Mouse (Mus musculus): ENCODE data around the gene Ldb3. TPM values are rescaled to one million over a fixed set of nuclear protein-coding genes. Genes with fewer than 3 reads are reported as not detected.

The Ldb3 gene
- polyA plus RNA-seq, 1 experiment from 2014 or later = 6.0 TPM

DNA sequence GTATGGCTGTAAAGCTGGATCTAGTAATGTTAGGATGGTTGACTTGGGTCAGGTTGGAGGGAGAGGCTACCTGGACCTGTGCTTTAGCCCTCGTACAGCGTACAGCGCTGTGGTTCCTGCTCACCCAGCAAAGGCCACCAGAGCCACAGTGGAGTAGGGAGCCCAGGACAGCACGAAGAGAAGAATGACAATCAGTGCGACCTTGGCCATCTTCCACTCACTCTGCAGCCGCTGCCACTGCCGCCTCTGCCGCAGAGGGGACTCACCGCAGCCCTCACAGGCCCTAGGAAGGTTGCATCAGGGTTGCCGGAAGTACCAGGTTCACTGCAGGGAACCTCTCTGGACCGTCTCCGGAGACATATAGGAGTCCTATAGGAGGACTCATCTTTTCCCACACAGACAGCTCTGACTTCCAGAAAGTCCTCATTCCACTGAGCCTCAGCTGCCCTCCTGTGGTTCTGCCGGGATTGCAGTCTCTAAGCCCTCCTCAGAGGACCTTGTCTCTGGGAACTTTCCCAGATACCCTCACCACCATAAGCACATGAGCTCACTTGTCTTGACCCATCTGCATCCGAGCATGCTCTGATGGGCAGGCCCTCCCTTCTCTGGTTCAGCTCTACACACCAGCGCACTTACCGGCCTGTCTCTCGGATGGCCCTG is 7.2 kb upstream of the Ldb3 start:
- H3K9me3 ChIP-seq (replicated peaks; ENCODE audit: control insufficient read depth, low read length) = no peaks in the 10 kb centered on the region
- ATAC-seq (ENCODE audit: low read depth) = no peak
- no peak overlapping the region for H3K27ac ChIP-seq (ENCODE audit: low read length)
- H3K9ac ChIP-seq (ENCODE audit: low read depth, low read length) = no peak overlapping the region
- H3K4me2 ChIP-seq (ENCODE audit: low read depth, low read length) = no peak overlapping the region
- H3K36me3 ChIP-seq (ENCODE audit: control insufficient read depth, insufficient read depth) = no peaks in the 10 kb centered on the region
- 70% methylated on average over 17 of the region's 17 CpGs for WGBS (ENCODE audit: insufficient replicate concordance)
- H3K4me1 ChIP-seq (ENCODE audit: control insufficient read depth, low read depth, low read length) = no peaks in the 10 kb centered on the region
- H3K27me3 ChIP-seq (ENCODE audit: control insufficient read depth, insufficient read depth, low read depth, low read length) = no peaks in the 10 kb centered on the region
- H3K4me3 ChIP-seq (ENCODE audit: low read depth, low read length) = no peak overlapping the region

DNA sequence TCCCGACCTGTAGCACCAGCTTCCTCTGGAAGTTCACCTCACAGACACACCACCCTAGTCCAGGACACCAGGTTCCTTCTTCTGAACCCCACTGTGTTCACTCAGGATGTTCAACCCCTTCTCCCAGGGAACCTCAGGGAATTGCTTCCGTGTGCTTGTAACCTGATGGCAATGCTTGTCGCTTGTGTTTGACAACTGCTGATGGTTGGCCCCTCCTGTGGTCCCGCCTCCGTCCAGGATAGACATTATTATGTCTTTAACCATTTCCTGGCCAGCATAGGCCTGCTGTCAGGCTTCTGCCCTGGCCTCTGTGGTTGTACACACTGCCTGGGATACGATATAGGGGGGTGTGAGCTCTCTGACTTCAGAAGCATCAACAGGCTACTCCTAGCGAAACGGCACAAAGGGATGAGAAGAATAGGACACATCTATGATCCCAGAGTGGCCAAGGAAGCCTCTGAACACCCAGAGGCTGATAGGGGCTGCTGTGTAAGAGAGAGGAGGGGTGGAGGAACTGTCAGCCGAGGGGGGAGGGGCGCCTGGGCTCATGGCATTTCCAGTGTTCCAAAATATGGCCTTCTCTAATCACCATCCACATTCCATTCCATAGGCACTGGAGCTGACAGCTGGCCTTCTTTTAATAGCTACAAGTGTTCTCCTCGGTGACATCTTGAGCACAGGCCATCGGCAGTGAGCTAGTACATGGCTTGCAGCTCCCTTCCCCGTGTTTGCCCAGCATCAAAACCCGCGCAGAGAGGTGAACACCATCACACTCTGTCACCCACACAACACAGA is 3.5 kb upstream of the Ldb3 start:
- H3K27ac ChIP-seq (ENCODE audit: low read length) = no peak overlapping the region
- no peak overlapping the region for H3K4me2 ChIP-seq (ENCODE audit: low read depth, low read length)
- no peaks in the 10 kb centered on the region for H3K4me1 ChIP-seq (ENCODE audit: control insufficient read depth, low read depth, low read length)
- no peak overlapping the region for H3K9ac ChIP-seq (ENCODE audit: low read depth, low read length)
- no peaks in the 10 kb centered on the region for H3K36me3 ChIP-seq (ENCODE audit: control insufficient read depth, insufficient read depth)
- 59% methylated on average over 15 of the region's 15 CpGs for WGBS (ENCODE audit: insufficient replicate concordance)
- H3K27me3 ChIP-seq (ENCODE audit: control insufficient read depth, insufficient read depth, low read depth, low read length) = no peaks in the 10 kb centered on the region
- ATAC-seq (ENCODE audit: low read depth) = no peak
- H3K4me3 ChIP-seq (ENCODE audit: low read depth, low read length) = no peak overlapping the region
- no peaks in the 10 kb centered on the region for H3K9me3 ChIP-seq (replicated peaks; ENCODE audit: control insufficient read depth, low read length)

DNA sequence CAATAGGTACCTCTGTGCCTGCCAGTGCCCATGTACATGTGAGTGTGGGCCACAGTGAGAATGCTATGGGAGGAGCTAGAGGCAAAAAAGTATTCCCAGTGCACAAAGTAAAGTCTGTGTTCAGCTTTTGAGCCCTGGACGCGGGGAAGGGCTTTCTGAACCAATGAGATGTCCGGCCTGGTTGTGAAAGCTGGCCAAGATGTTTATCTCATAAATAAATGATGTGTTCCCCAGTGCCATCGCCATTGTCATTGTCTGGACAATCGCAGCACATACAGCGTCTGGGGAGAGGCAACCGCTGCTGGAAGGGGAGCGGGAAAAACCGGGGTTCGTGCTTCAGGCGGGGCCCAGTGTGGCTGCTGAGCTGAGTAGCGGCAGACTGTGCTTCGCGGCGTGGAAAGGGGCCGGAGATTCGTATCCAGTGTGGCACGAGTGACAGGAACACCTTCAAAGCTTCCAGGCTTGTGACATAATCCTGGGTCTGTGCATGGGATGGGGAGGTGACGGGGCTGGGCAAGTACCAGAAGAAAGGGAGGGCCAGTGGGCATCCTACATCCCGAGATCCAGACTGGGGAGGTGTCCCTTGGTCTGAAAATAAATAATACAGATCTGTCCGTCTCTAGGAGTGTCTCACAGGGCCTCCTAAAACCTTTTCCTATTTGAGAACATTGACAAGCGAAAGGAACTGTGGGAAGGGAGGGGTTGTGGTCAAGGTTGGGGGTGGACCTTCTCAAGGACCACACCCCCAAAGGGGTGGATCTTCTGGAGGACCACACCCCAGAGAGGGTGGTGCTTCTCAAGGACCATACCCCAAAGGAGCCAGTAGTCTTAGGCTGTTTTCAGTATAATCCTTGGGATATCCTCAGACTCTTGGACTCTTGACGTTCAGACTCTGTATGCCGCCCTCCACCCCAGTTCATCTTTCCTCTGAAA is 2.5 kb upstream of the Ldb3 start:
- H3K9me3 ChIP-seq (replicated peaks; ENCODE audit: control insufficient read depth, low read length) = no peaks in the 10 kb centered on the region
- no peaks in the 10 kb centered on the region for H3K27me3 ChIP-seq (ENCODE audit: control insufficient read depth, insufficient read depth, low read depth, low read length)
- no peak for ATAC-seq (ENCODE audit: low read depth)
- no peaks in the 10 kb centered on the region for H3K36me3 ChIP-seq (ENCODE audit: control insufficient read depth, insufficient read depth)
- 60% methylated on average over 24 of the region's 24 CpGs for WGBS (ENCODE audit: insufficient replicate concordance)
- H3K27ac ChIP-seq (ENCODE audit: low read length) = no peak overlapping the region
- H3K4me3 ChIP-seq (ENCODE audit: low read depth, low read length) = no peak overlapping the region
- no peaks in the 10 kb centered on the region for H3K4me1 ChIP-seq (ENCODE audit: control insufficient read depth, low read depth, low read length)
- no peak overlapping the region for H3K9ac ChIP-seq (ENCODE audit: low read depth, low read length)
- no peak overlapping the region for H3K4me2 ChIP-seq (ENCODE audit: low read depth, low read length)

DNA sequence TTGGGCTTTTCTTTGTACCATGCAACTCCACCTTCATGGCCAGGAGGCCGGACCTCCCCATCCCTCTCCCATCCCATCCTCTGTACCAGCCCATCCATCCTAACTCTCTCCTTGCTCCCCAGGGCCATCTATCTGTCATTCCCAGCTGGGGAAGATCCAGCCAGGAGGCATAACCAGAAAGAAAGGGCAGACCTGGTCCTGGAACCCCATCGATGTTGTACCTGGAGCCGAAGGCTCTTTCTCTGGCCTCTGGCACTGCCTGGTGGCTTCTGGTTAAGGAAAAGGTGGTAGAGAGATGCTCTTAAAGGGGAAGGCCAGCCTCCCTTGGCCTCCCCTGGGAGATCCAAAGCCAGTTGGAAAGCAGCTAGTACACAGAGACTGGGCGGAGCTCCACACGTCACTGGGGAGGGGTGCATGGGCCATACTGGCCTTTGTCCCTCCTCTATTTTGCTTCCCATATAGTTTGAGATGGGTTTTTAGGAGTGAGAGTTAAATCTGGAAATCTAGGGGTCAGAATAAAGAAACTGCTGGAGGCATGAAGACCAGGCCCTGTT is 1.6 kb upstream of the Ldb3 start:
- Histone ChIP-seq H3K36me3 (ENCODE audit: control insufficient read depth, insufficient read depth) (no peaks in the 10 kb centered on the region), H3K27ac (ENCODE audit: low read length) (no peak overlapping the region), H3K4me2 (ENCODE audit: low read depth, low read length) (no peak overlapping the region), H3K27me3 (ENCODE audit: control insufficient read depth, insufficient read depth, low read depth, low read length) (no peaks in the 10 kb centered on the region), H3K9me3 (replicated peaks; ENCODE audit: control insufficient read depth, low read length) (no peaks in the 10 kb centered on the region), H3K4me3 (ENCODE audit: low read depth, low read length) (no peak overlapping the region), H3K9ac (ENCODE audit: low read depth, low read length) (no peak overlapping the region), H3K4me1 (ENCODE audit: control insufficient read depth, low read depth, low read length) (no peaks in the 10 kb centered on the region)
- no peak for ATAC-seq (ENCODE audit: low read depth)
- 73% methylated on average over 5 of the region's 5 CpGs for WGBS (ENCODE audit: insufficient replicate concordance)

DNA sequence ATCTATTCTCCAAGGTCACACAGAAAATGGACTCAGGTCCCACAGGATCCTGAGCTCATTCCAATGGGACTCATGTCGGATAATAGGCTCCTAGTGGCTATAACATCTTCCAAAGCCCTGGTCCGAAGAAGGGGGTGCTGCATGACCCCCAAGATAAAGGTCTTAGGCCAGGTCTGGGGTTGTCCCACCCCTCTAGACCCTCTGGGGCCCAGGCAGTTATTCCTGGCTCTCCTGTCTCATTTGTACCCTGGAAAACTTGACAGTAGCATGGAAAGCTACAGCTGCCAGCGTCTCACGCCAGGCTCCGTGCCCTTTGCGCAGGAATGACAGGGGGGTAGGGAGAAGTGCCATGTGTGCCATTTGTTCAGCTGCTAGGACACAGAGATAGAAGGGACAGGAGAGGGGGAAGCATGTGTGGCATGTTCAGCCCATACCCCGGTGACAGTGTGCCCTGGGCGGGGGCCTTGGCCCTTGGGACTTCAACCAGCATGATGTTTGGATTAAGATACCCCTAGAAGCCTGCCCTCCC is 767 bp upstream of the Ldb3 start:
- no peak for ATAC-seq (ENCODE audit: low read depth)
- WGBS (ENCODE audit: insufficient replicate concordance) = 64% methylated on average over 8 of the region's 8 CpGs
- Histone ChIP-seq H3K4me1 (ENCODE audit: control insufficient read depth, low read depth, low read length) (no peaks in the 10 kb centered on the region), H3K9me3 (replicated peaks; ENCODE audit: control insufficient read depth, low read length) (no peaks in the 10 kb centered on the region), H3K27ac (ENCODE audit: low read length) (no peak overlapping the region), H3K36me3 (ENCODE audit: control insufficient read depth, insufficient read depth) (no peaks in the 10 kb centered on the region), H3K27me3 (ENCODE audit: control insufficient read depth, insufficient read depth, low read depth, low read length) (no peaks in the 10 kb centered on the region), H3K4me2 (ENCODE audit: low read depth, low read length) (no peak overlapping the region), H3K9ac (ENCODE audit: low read depth, low read length) (no peak overlapping the region), H3K4me3 (ENCODE audit: low read depth, low read length) (no peak overlapping the region)

DNA sequence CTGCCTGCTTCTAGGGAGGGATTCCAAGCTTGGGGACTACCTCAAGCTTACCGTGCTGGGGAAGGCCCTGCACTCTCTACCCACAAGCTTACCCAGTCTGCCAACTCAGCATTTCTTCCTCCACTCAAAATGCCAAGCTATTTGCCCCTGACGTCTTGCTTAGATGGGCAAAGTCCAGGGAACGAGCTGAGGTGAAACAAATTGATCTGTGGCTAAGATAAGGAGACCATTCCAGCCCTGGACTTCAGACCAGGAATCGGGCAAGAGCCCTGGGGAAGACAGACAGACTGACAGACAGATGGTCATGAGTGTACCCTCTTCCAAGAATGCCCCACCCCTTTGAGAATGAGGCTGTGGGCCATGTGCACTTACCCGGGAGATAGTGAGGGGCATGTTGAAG is 477 bp downstream of the Ldb3 start:
- 42% methylated on average over 5 of the region's 5 CpGs for WGBS (ENCODE audit: insufficient replicate concordance)
- Histone ChIP-seq H3K4me1 (ENCODE audit: control insufficient read depth, low read depth, low read length) (no peaks in the 10 kb centered on the region), H3K9me3 (replicated peaks; ENCODE audit: control insufficient read depth, low read length) (no peaks in the 10 kb centered on the region), H3K27ac (ENCODE audit: low read length) (no peak overlapping the region), H3K36me3 (ENCODE audit: control insufficient read depth, insufficient read depth) (no peaks in the 10 kb centered on the region), H3K4me2 (ENCODE audit: low read depth, low read length) (no peak overlapping the region), H3K4me3 (ENCODE audit: low read depth, low read length) (no peak overlapping the region), H3K9ac (ENCODE audit: low read depth, low read length) (no peak overlapping the region), H3K27me3 (ENCODE audit: control insufficient read depth, insufficient read depth, low read depth, low read length) (no peaks in the 10 kb centered on the region)
- no peak for ATAC-seq (ENCODE audit: low read depth)

DNA sequence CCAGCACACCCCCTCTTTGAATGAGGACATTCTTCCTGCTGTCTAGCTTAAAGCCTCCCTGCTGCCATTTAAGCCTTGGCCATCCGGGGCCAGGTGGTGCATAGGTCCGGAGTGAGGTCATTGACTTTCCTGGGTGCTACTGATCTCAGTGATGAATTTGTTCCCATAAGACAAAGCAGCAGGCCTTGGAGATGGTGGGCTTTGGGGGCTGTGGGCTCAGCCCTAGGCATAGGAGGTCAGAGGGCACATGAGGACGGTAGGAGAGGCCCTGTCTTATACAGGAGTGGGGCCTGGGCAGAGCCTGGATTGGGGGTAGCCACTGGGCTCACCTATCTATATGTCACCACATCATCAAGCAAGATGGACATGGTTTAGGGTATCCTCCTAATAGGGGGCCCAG is 1.6 kb downstream of the Ldb3 start:
- WGBS (ENCODE audit: insufficient replicate concordance) = 71% methylated on average over 3 of the region's 3 CpGs
- Histone ChIP-seq H3K36me3 (ENCODE audit: control insufficient read depth, insufficient read depth) (no peaks in the 10 kb centered on the region), H3K4me2 (ENCODE audit: low read depth, low read length) (no peak overlapping the region)

DNA sequence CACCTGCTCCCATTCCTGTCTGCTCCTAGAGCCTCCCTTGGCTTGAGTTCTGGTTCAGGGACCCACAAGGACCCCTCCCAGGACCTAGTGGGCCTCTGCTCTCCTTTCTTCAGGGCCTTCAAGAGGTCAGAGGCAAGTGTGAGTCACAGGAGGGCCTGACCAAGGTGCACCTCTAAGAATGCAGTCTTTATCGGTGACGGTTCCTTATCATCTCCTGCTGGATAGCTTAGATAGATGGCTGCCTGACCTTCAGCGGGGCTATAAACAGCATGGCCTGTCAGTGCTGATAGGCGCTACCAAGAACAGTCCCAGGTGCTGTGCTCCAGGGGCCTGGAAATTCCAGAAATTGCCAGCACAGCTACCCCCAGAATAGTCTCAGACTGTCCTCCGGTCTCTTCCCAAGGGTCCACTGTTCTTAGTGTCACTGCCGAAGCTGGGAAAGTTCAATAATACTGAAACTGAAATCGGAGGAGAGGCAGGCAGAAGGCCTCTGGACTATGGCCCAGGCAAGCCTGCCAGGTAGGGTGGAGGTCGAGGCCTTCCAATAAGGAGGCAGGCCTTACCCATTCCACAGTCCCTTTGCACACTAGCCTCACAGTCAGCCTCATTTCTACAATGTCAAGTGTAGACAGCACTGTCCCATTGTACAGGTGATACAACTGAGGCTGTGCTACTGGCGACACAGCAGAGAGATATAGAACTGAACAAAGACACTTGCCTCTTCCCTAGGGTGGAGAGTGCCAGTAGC is 3.0 kb downstream of the Ldb3 start:
- 46% methylated on average over 9 of the region's 9 CpGs for WGBS (ENCODE audit: insufficient replicate concordance)
- no peak overlapping the region for H3K9ac ChIP-seq (ENCODE audit: low read depth, low read length)

More for the DNA sequence above, 1.6 kb downstream of the Ldb3 start:
- H3K4me1 ChIP-seq (ENCODE audit: control insufficient read depth, low read depth, low read length) = no peaks in the 10 kb centered on the region
- H3K27me3 ChIP-seq (ENCODE audit: control insufficient read depth, insufficient read depth, low read depth, low read length) = no peaks in the 10 kb centered on the region
- no peaks in the 10 kb centered on the region for H3K9me3 ChIP-seq (replicated peaks; ENCODE audit: control insufficient read depth, low read length)
- H3K9ac ChIP-seq (ENCODE audit: low read depth, low read length) = no peak overlapping the region
- no peak overlapping the region for H3K27ac ChIP-seq (ENCODE audit: low read length)
- no peak for ATAC-seq (ENCODE audit: low read depth)
- no peak overlapping the region for H3K4me3 ChIP-seq (ENCODE audit: low read depth, low read length)

More for the DNA sequence above, 3.0 kb downstream of the Ldb3 start:
- H3K36me3 ChIP-seq (ENCODE audit: control insufficient read depth, insufficient read depth) = no peaks in the 10 kb centered on the region
- H3K27ac ChIP-seq (ENCODE audit: low read length) = no peak overlapping the region
- H3K4me1 ChIP-seq (ENCODE audit: control insufficient read depth, low read depth, low read length) = no peaks in the 10 kb centered on the region
- H3K4me2 ChIP-seq (ENCODE audit: low read depth, low read length) = no peak overlapping the region
- no peak for ATAC-seq (ENCODE audit: low read depth)
- no peaks in the 10 kb centered on the region for H3K9me3 ChIP-seq (replicated peaks; ENCODE audit: control insufficient read depth, low read length)
- H3K27me3 ChIP-seq (ENCODE audit: control insufficient read depth, insufficient read depth, low read depth, low read length) = no peaks in the 10 kb centered on the region
- no peak overlapping the region for H3K4me3 ChIP-seq (ENCODE audit: low read depth, low read length)

All from liver, embryonic 16.5 days (tissue).